8 mouse cellular contexts compared by ENCODE assay signal in genomic region chr12:28589090-28589868, GRCm38 (mm10). TPM values are rescaled to one million over a fixed set of nuclear protein-coding genes. Genes with fewer than 3 reads are reported as not detected.
DNase-seq lines count a peak whose midpoint lies in the region; ATAC-seq lines count a peak whose summit lies in the region.

No protein-coding gene starts in this region.

- peak overlapping the region; percentile 38 for H3K4me3 ChIP-seq in intestine, embryonic 15.5 days (replicated peaks)

- intact Hi-C loops in gastrocnemius, postnatal 36 days (cut with DNase I) = loop anchor here (10.0 kb wide), 1 partner anchor 576 kb away; no protein-coding TSS in a partner anchor
- intact Hi-C loops in left cerebral cortex, postnatal 14 days (cut with DNase I) = no loop called here

- 9% methylated on average over 23 of the region's 24 CpGs for whole genome bisulfite sequencing in intestine, embryonic 15.5 days

- DNase-seq in adrenal gland, adult 2 months = peak; percentile 87
- peak; percentile 90 for DNase-seq in embryo, embryonic 10.5 days (ENCODE audit: low spot score)
- peak; percentile 61 to 66 for DNase-seq in gastrocnemius, postnatal 36 days
- DNase-seq in left cerebral cortex, postnatal 14 days (ENCODE audit: low spot score in 2 of 2) = peak; percentile 95
- DNase-seq in mesoderm, embryonic 11.5 days (ENCODE audit: low read depth, low spot score) = peak; percentile 86
- DNase-seq in right cerebral cortex, postnatal 4 days = peak; percentile 85
- peak; percentile 81 for DNase-seq in yolk sac, embryonic 10.5 days (ENCODE audit: low spot score)

- H3K27me3 ChIP-seq in intestine, embryonic 15.5 days (replicated peaks) = peaks cover 6% of the 10 kb centered on the region; the same call in 1 of the 2 replicates

- peak overlapping the region; percentile 79 for H3K4me2 ChIP-seq in intestine, embryonic 15.5 days (replicated peaks)

- peak; percentile 92 for ATAC-seq in intestine, embryonic 15.5 days

- no peak overlapping the region for H3K27ac ChIP-seq in intestine, embryonic 15.5 days

- no peaks in the 10 kb centered on the region for H3K36me3 ChIP-seq in intestine, embryonic 15.5 days

- H3K9ac ChIP-seq in intestine, embryonic 15.5 days = 0 out of 2 replicates have a peak overlapping the region, but pooled peaks have one; percentile 8

- H3K9me3 ChIP-seq in intestine, embryonic 15.5 days = no peaks in the 10 kb centered on the region

- no peaks in the 10 kb centered on the region for H3K4me1 ChIP-seq in intestine, embryonic 15.5 days (replicated peaks)

RNA-seq across cellular contexts. Expression of gene Allc, which starts 7.0 kb away (rescaled TPM):
- not detected for total RNA-seq in adrenal gland, adult 2 months (2021)
- polyA plus RNA-seq in adrenal gland, adult 2 months (2012; rRNA removed) = not detected in 2 replicates
- total RNA-seq in gastrocnemius, postnatal 36 days (2021) = not detected
- polyA plus RNA-seq in intestine, embryonic 15.5 days (2015; fragmentation: Nextera tagmentation; extraction: Ambion mirVana) = not detected in 2 replicates
- 1 to 10 TPM in 1 of 2 experiments, under 1 TPM in 1; 0.66 to 1.1 TPM for total RNA-seq in left cerebral cortex, postnatal 14 days (2021)

RNA-seq across cellular contexts. Expression of gene Colec11, which starts 33.9 kb away (rescaled TPM):
- 1 to 10 TPM; 4.1 to 4.5 TPM for total RNA-seq in adrenal gland, adult 2 months (2021)
- 1.9 and 2.2 TPM in 2 replicates for polyA plus RNA-seq in adrenal gland, adult 2 months (2012; rRNA removed)
- total RNA-seq in gastrocnemius, postnatal 36 days (2021) = under 1 TPM; 0.17 to 0.46 TPM
- polyA plus RNA-seq in intestine, embryonic 15.5 days (2015; fragmentation: Nextera tagmentation; extraction: Ambion mirVana) = 1.6 and 1.8 TPM in 2 replicates
- total RNA-seq in left cerebral cortex, postnatal 14 days (2021) = under 1 TPM; 0.49 to 0.75 TPM

RNA-seq across cellular contexts. Expression of gene Dcdc2c, which starts 37.1 kb away (rescaled TPM):
- total RNA-seq in adrenal gland, adult 2 months (2021) = under 1 TPM in 1 of 2 experiments, not detected in 1; 0.20 TPM
- polyA plus RNA-seq in adrenal gland, adult 2 months (2012; rRNA removed) = not detected in 2 replicates
- not detected for total RNA-seq in gastrocnemius, postnatal 36 days (2021)
- polyA plus RNA-seq in intestine, embryonic 15.5 days (2015; fragmentation: Nextera tagmentation; extraction: Ambion mirVana) = not detected in 2 replicates
- total RNA-seq in left cerebral cortex, postnatal 14 days (2021) = 1 to 10 TPM in 1 of 2 experiments, under 1 TPM in 1; 0.53 to 1.0 TPM

RNA-seq across cellular contexts. Expression of gene Rps7, which starts 46.5 kb away (rescaled TPM):
- 100 to 1,000 TPM; 166 to 524 TPM for total RNA-seq in adrenal gland, adult 2 months (2021)
- 79.2 and 83.3 TPM in 2 replicates for polyA plus RNA-seq in adrenal gland, adult 2 months (2012; rRNA removed)
- 100 to 1,000 TPM; 171 to 173 TPM for total RNA-seq in gastrocnemius, postnatal 36 days (2021)
- polyA plus RNA-seq in intestine, embryonic 15.5 days (2015; fragmentation: Nextera tagmentation; extraction: Ambion mirVana) = 676 and 798 TPM in 2 replicates
- 100 to 1,000 TPM; 244 to 277 TPM for total RNA-seq in left cerebral cortex, postnatal 14 days (2021)
